Mouse (Mus musculus): Measurements from ENCODE around the gene Anxa5. TPM values are rescaled to one million over a fixed set of nuclear protein-coding genes. Genes with fewer than 3 reads are reported as not detected.

Anxa5 gene
- total and polyA plus RNA-seq, 3 experiments, result 30.8 to 47.1 (median 43.4) TPM

- Histone ChIP-seq H3K36me3 (replicated peaks in 1 of 2; ENCODE audit: control insufficient read depth in 1 of 2, insufficient read depth in 1 of 2, low read length in 1 of 2) (no peaks in the 10 kb centered on the region), H3K79me2 (replicated peaks; ENCODE audit: control insufficient read depth, extremely low read depth, insufficient read depth, poor library complexity, severe bottlenecking) (no peaks in the 10 kb centered on the region), H3K27ac (ENCODE audit: insufficient read depth, low read depth) (no peak overlapping the region), H3K4me2 (ENCODE audit: insufficient read depth, low read depth, poor library complexity, severe bottlenecking) (no peak overlapping the region), H3K27me3 (replicated peaks) (no peaks in the 10 kb centered on the region), H3K9ac (ENCODE audit: insufficient read depth, low read depth) (no peak overlapping the region), H3K9me3 (replicated peaks; ENCODE audit: low read length) (no peaks in the 10 kb centered on the region), H3K4me1 (ENCODE audit: control insufficient read depth in 1 of 2, insufficient read depth in 2 of 2) (peaks cover 3 to 11% of the 10 kb centered on the region in 2 experiments; a peak in 3 of 4 replicates), H3K4me3 (replicated peaks in 1 of 3; ENCODE audit: low read depth in 2 of 3, low read length in 2 of 3, poor library complexity in 1 of 3) (no peak overlapping the region)
- dilution Hi-C loops (cut with MboI; ENCODE audit: extremely low pct_ligation_motif_present, extremely low pct_unique_long_range_greater_than_20kb, low sequenced_read_pairs), result no loop called here
- in situ Hi-C loops (cut with MboI; ENCODE audit: low pct_ligation_motif_present, low pct_unique_long_range_greater_than_20kb, low sequenced_read_pairs), result loop anchor here (5.0 to 10.0 kb wide), 2 partner anchors 52 to 60 kb away; no protein-coding TSS in a partner anchor
- TF ChIP-seq NELFE (IDR thresholded peaks at IDR 0.05; ENCODE audit: low read depth, low read length) (no peak), ZC3H11A (IDR thresholded peaks at IDR 0.05; ENCODE audit: low read depth, low read length) (peak; percentile 96), SMC3 (IDR thresholded peaks at IDR 0.05; ENCODE audit: low read depth, low read length) (peak; percentile 98), MAZ (IDR thresholded peaks at IDR 0.05; ENCODE audit: low read depth, low read length) (peak; percentile 23; the same call in 1 of the 2 replicates), CTCF (conservative IDR thresholded peaks at IDR 0.05 in 1 of 2, IDR thresholded peaks at IDR 0.05 in 1 of 2; ENCODE audit: low read depth in 2 of 2, low read length in 2 of 2) (peak; percentile 40 to 93; a peak in 3 of 4 replicates), PAX5 (IDR thresholded peaks at IDR 0.05; ENCODE audit: low read length) (no peak), MXI1 (IDR thresholded peaks at IDR 0.05; ENCODE audit: low read depth, low read length) (no peak), RAD21 (IDR thresholded peaks at IDR 0.05; ENCODE audit: low read depth, low read length) (peak; percentile 95), IRF4 (IDR thresholded peaks at IDR 0.05; ENCODE audit: low read depth, low read length) (peak; percentile 43; the same call in 1 of the 2 replicates), JUND (conservative IDR thresholded peaks at IDR 0.05; ENCODE audit: low read depth, low read length) (0 out of 2 replicates have a peak, but pooled peaks have one; percentile 11), NRF1 (IDR thresholded peaks at IDR 0.05; ENCODE audit: low read depth, low read length) (no peak), ZMIZ1 (IDR thresholded peaks at IDR 0.05; ENCODE audit: low read depth, low read length) (no peak), USF2 (conservative IDR thresholded peaks at IDR 0.05; ENCODE audit: low read depth, low read length) (no peak)
- DNase-seq (ENCODE audit: extremely low read depth), result peak; percentile 74
Observed at GRCm38 (mm10) chr3:36442426-36442825, 33.3 kb downstream of the Anxa5 start.

- no peaks in the 10 kb centered on the region for H3K36me3 ChIP-seq (replicated peaks in 1 of 2; ENCODE audit: control insufficient read depth in 1 of 2, insufficient read depth in 1 of 2, low read length in 1 of 2)
- no peak overlapping the region for H3K4me3 ChIP-seq (replicated peaks in 1 of 3; ENCODE audit: low read depth in 2 of 3, low read length in 2 of 3, poor library complexity in 1 of 3)
- peaks cover 3% of the 10 kb centered on the region in 2 experiments; a peak in 1 of 4 replicates for H3K4me1 ChIP-seq (ENCODE audit: control insufficient read depth in 1 of 2, insufficient read depth in 2 of 2)
- no peaks in the 10 kb centered on the region for H3K9me3 ChIP-seq (replicated peaks; ENCODE audit: low read length)
- dilution Hi-C loops (cut with MboI; ENCODE audit: extremely low pct_ligation_motif_present, extremely low pct_unique_long_range_greater_than_20kb, low sequenced_read_pairs), result no loop called here
- H3K79me2 ChIP-seq (replicated peaks; ENCODE audit: control insufficient read depth, extremely low read depth, insufficient read depth, poor library complexity, severe bottlenecking), result no peaks in the 10 kb centered on the region
- no peak overlapping the region for H3K27ac ChIP-seq (ENCODE audit: insufficient read depth, low read depth)
- no peaks in the 10 kb centered on the region for H3K27me3 ChIP-seq (replicated peaks)
- no peak overlapping the region for H3K4me2 ChIP-seq (ENCODE audit: insufficient read depth, low read depth, poor library complexity, severe bottlenecking)
- in situ Hi-C loops (cut with MboI; ENCODE audit: low pct_ligation_motif_present, low pct_unique_long_range_greater_than_20kb, low sequenced_read_pairs), result loop anchor here (5.0 to 10.0 kb wide), 2 partner anchors 55 to 58 kb away; no protein-coding TSS in a partner anchor
- no peak for DNase-seq (ENCODE audit: extremely low read depth)
- H3K9ac ChIP-seq (ENCODE audit: insufficient read depth, low read depth), result no peak overlapping the region
- TF ChIP-seq ZC3H11A (IDR thresholded peaks at IDR 0.05; ENCODE audit: low read depth, low read length), result no peak
- TF ChIP-seq POLR2A (IDR thresholded peaks at IDR 0.05; ENCODE audit: low read depth, low read length), result no peak
- no peak for TF ChIP-seq RCOR1 (conservative IDR thresholded peaks at IDR 0.05; ENCODE audit: low read depth, low read length)
- TF ChIP-seq EP300 (IDR thresholded peaks at IDR 0.05; ENCODE audit: low read length), result no peak
- no peak for TF ChIP-seq UBTF (IDR thresholded peaks at IDR 0.05; ENCODE audit: low read depth, low read length)
- TF ChIP-seq SIN3A (IDR thresholded peaks at IDR 0.05; ENCODE audit: low read length), result no peak
- no peak for TF ChIP-seq USF2 (conservative IDR thresholded peaks at IDR 0.05; ENCODE audit: low read depth, low read length)
- no peak for TF ChIP-seq MAX (IDR thresholded peaks at IDR 0.05; ENCODE audit: low read length)
- TF ChIP-seq MYC (IDR thresholded peaks at IDR 0.05; ENCODE audit: low read depth, low read length), result no peak
- no peak for TF ChIP-seq TBP (conservative IDR thresholded peaks at IDR 0.05; ENCODE audit: low read depth, low read length)
- no peak for TF ChIP-seq MAFK (IDR thresholded peaks at IDR 0.05; ENCODE audit: insufficient replicate concordance, low read length)
- no peak for TF ChIP-seq HCFC1 (IDR thresholded peaks at IDR 0.05; ENCODE audit: low read depth, low read length)
- TF ChIP-seq NELFE (IDR thresholded peaks at IDR 0.05; ENCODE audit: low read depth, low read length), result no peak
- TF ChIP-seq BHLHE40 (IDR thresholded peaks at IDR 0.05; ENCODE audit: low read depth, low read length), result no peak
- no peak for TF ChIP-seq CTCF (conservative IDR thresholded peaks at IDR 0.05 in 1 of 2, IDR thresholded peaks at IDR 0.05 in 1 of 2; ENCODE audit: low read depth in 2 of 2, low read length in 2 of 2)
- TF ChIP-seq PAX5 (IDR thresholded peaks at IDR 0.05; ENCODE audit: low read length), result no peak
- TF ChIP-seq MAZ (IDR thresholded peaks at IDR 0.05; ENCODE audit: low read depth, low read length), result no peak
- no peak for TF ChIP-seq NRF1 (IDR thresholded peaks at IDR 0.05; ENCODE audit: low read depth, low read length)
- TF ChIP-seq MXI1 (IDR thresholded peaks at IDR 0.05; ENCODE audit: low read depth, low read length), result no peak
Observed at GRCm38 (mm10) chr3:36440280-36440679, 35.4 kb downstream of the Anxa5 start.
